Mouse (Mus musculus): ENCODE measurements around the gene Catspere2.

Gene Catspere2

DNA sequence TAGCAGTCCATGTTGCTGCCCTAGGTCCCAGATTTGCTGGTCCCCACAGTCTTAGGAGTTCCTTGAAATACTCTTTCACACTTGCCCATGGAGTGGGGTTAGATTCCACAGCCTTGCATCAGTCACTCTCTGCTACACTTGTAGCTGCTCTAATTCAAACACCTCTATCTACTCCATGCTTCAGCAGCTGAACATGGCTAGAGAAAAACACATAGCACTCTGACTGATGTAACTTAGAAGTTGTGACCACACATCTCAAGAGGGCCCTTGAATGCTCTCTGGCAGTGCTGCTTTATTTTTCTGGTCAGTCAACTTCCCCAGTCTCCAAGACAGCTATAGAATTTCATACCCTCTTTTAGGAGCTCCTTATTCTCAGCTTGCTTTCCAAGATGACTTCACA is 226.7 kb downstream of the Catspere2 start:
- in situ Hi-C loops (cut with MboI; ENCODE audit: unreplicated experiment in 2 of 2) = no loop called here

DNA sequence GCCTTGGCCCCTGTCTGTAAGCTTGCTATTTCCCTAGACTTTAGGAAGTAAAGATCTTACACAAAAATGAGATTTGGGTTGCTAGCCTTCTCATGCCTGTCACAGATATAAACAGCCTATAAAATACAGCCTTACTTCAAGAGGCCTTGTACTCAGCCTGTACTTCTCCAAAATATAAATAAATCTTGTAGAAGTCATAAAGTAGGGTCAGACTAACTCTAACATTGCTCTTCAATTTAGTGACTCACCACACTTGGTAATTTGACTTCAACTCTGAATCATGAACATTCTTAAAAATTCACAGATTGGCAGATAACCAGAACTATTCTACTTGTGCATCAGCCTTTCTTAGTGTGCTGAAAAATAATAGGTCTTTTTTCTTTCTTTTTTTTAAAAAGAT is 233.9 kb downstream of the Catspere2 start:
- in situ Hi-C loops (cut with MboI; ENCODE audit: unreplicated experiment in 2 of 2) = no loop called here

DNA sequence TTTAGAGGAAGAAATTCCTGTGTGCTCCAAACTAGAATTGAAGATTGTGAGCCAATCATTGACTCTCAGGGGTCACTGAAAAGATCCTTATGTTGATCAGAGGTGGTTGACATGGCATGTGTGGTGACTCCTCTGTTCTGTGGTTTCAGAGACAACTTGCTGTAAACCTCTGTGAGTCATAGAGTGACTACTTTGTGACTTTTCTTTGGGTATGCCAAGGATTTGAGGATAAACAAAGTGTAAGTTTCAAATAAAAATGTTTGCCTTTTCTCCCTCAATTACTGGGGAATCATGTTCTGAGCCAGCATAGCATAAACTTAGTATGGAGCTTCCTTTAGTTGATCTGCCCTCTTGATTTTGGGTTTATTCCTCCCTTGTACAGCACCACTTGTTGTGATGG is 235.1 kb downstream of the Catspere2 start:
- in situ Hi-C loops (cut with MboI; ENCODE audit: unreplicated experiment in 2 of 2) = no loop called here

DNA sequence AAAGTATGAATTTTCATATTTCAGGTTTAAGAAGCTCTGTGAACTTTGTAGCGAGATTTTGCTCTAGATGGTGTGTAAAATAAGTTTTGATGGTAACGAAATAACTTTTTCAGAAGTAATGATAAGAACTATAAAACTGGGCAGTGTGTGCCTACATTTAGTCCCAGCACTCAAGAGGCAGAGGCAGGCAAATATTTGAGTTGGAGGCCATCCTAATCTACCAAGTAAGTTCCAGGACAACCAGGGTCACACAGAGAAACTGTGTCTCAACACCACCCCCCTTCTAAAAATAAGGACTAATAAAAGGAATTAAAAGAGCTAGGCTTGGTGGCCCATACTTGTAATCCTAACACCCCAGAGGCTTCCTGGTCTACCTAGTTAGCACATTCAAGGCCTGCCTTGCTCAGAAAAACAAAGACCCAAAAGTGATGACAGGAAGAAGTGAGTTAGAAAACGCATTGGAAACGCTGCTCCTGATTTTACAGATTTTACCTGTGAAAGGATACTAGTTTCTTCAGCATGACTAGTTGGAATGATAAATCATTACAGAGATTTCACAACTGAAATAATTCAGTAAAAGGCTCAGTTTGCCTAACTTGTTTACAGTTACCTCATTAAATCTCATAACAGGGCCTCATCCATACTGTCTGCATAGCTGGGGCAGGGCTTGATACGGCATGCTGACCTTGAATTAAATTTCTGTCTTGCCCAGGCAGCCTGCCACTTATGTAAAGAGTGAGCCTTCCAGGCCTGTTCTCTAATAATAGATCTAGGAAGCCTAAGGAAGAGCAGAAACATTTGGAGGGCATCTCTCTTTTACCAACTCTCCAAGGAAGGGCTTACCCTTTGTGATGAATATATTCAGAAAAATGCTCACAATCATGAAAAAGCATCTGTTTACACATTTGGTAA is 236.2 kb downstream of the Catspere2 start:
- in situ Hi-C loops (cut with MboI; ENCODE audit: unreplicated experiment in 2 of 2) = no loop called here
